Mouse (Mus musculus) T-helper 2 cell (primary cell): Measurements from ENCODE around the gene Cfap221.

Experiments
- in situ Hi-C: fragments of 300-600 bp; cut with MboI, MseI; formaldehyde crosslinking; loops from one replicate; pipeline ENCODE4 v1.15.1; 2025; ENCODE audit warnings: high pct_unique_total_duplicates

Gene Cfap221

GRCm38 (mm10) chr1:119907206-119907748 is 89.8 kb downstream of the Cfap221 start:
- in situ Hi-C loops, result no loop called here

- in situ Hi-C loops, result loop anchor here (5.0 kb wide), 1 partner anchor 51 kb away; no protein-coding TSS in a partner anchor
These were observed 93.8 kb downstream of the Cfap221 start for GRCm38 (mm10) chr1:119903231-119903620.

GRCm38 (mm10) chr1:119902551-119903230 is 94.3 kb downstream of the Cfap221 start:
- in situ Hi-C loops, result loop anchor here (5.0 kb wide), 1 partner anchor 50 kb away; no protein-coding TSS in a partner anchor

- in situ Hi-C loops, result loop anchor here (5.0 to 10.0 kb wide), 2 partner anchors 47 to 355 kb away; no protein-coding TSS in a partner anchor
These were observed 97.6 kb downstream of the Cfap221 start for GRCm38 (mm10) chr1:119899195-119900123.

GRCm38 (mm10) chr1:119894936-119895335 is 102.1 kb downstream of the Cfap221 start:
- in situ Hi-C loops, result loop anchor here (10.0 kb wide), 1 partner anchor 350 kb away; no protein-coding TSS in a partner anchor

- in situ Hi-C loops, result loop anchor here (10.0 kb wide), 1 partner anchor 349 kb away; no protein-coding TSS in a partner anchor
These were observed 103.4 kb downstream of the Cfap221 start for GRCm38 (mm10) chr1:119893600-119893999.

GRCm38 (mm10) chr1:119892933-119893332 is 104.1 kb downstream of the Cfap221 start:
- in situ Hi-C loops, result loop anchor here (10.0 kb wide), 1 partner anchor 348 kb away; no protein-coding TSS in a partner anchor

GRCm38 (mm10) chr1:119891865-119892264 is 105.2 kb downstream of the Cfap221 start:
- in situ Hi-C loops, result loop anchor here (10.0 kb wide), 1 partner anchor 347 kb away; no protein-coding TSS in a partner anchor

GRCm38 (mm10) chr1:119891149-119891548 is 105.9 kb downstream of the Cfap221 start:
- in situ Hi-C loops, result loop anchor here (10.0 kb wide), 1 partner anchor 346 kb away; no protein-coding TSS in a partner anchor

GRCm38 (mm10) chr1:119889347-119889746 is 107.7 kb downstream of the Cfap221 start:
- in situ Hi-C loops, result no loop called here

- in situ Hi-C loops, result no loop called here
These were observed 110.7 kb downstream of the Cfap221 start for GRCm38 (mm10) chr1:119886320-119886719.

- in situ Hi-C loops, result no loop called here
These were observed 112.8 kb downstream of the Cfap221 start for GRCm38 (mm10) chr1:119884272-119884671.

GRCm38 (mm10) chr1:119878909-119879308 is 118.1 kb downstream of the Cfap221 start:
- in situ Hi-C loops, result no loop called here

- in situ Hi-C loops, result no loop called here
These were observed 119.6 kb downstream of the Cfap221 start for GRCm38 (mm10) chr1:119877469-119877868.
